Mouse (Mus musculus) frontal cortex, postnatal 25 days (tissue): ENCODE measurements around the gene Engase.

Experiments used
- DNase-seq, 2 experiments: peaks; one replicate each; pipeline ENCODE4 v3.0.0; 2022; ENCODE audit warnings: low spot score in 2 of 2

The Engase gene

GRCm38 (mm10) chr11:118486881-118487772 is 10.5 kb downstream of the Engase start:
- DNase-seq, result no peak

GRCm38 (mm10) chr11:118488191-118488906 is 11.7 kb downstream of the Engase start:
- no peak for DNase-seq

DNA sequence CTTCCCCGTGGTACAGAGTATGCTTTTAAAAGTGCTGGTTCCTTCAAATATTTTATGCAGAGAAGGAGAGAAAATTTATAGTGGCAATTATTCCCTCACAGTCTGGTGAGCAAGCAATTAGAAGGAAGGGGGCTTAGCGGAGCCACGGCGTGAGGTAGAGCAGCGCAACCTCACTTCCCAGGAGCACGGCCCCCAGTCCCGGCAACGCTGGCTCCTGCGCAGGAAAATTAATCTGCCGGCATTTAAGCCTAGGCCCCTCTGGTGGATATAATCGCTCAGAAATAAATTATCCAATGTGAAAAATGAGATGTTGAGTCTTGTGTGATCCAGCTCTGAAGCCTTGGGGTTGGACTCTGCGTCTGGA is 12.3 kb downstream of the Engase start:
- no peak for DNase-seq

DNA sequence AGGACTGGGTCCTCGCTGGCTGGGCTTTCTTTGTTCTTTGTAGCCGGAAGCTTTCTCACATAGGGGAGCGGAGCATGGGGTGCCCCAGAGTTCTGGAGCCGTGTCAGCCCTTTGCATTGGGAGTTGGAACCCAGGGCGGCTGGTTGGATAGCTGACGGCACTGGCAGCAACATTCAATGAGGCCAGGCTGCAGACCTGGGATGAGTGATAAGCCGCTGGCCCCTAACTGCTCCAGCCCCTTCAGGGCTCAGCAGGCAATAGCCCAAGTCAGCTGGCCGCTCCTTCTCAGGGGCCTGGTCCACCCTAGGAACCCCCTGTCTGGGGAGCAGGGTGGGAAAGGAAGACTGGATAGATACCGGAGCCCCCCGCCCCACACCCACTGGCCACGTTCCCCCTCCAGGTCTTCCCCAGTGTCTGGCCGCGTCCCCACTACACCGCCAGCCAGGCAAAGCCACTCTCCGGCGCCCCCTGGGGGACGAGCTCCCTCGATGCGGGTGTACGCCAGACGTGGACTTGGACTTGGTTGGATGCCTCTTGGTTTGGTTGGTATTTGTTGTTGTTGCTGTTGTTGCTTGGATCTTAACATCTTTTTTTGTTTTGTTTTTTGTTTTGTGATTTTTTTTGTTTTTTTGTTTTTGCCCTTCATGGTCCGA is 14.1 kb downstream of the Engase start:
- peak in 1 of 2 experiments; percentile 62 for DNase-seq

GRCm38 (mm10) chr11:118491230-118491629 is 14.6 kb downstream of the Engase start:
- DNase-seq, result no peak

DNA sequence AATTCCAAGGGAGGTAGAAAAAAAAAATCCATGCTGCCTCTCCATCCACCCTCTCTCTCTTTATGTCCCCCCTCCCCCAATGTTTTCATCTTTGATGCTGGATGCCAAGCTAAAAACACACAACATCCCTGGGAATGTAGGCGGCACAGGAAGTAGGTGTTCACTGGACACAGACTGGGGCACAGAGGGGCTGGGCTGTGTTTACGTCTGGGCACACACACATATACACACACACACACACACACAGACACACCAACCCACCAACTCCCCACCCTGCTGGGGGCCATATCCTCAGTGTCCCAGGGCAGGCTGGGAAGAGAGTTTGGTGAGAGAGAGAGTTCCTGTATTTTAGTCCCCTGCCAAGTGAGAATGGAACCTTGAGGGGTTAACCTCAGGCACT is 16.8 kb downstream of the Engase start:
- no peak for DNase-seq

- no peak for DNase-seq
Measured at GRCm38 (mm10) chr11:118494001-118494737, 17.5 kb downstream of the Engase start.

DNA sequence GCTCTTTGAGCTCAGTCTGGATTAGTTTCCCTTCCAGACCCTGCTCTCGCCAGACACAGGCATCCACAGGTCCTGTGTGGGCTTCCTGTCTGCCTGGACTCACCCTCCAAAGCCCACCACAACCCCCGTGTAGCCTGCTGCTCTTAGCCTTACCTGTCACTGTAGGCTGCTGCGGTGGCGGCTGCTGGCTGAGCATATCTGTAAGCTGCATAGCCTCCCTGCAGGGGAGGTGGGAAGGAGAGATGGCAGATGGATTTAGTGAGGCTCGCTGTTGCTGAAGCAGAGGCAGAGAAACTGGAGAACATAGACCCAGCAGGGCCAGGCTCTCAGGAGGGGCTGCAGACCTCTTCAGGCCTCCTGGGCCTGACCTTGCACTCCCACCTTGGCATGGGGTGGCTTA is 18.4 kb downstream of the Engase start:
- no peak for DNase-seq

GRCm38 (mm10) chr11:118496066-118496689 is 19.5 kb downstream of the Engase start:
- no peak for DNase-seq

DNA sequence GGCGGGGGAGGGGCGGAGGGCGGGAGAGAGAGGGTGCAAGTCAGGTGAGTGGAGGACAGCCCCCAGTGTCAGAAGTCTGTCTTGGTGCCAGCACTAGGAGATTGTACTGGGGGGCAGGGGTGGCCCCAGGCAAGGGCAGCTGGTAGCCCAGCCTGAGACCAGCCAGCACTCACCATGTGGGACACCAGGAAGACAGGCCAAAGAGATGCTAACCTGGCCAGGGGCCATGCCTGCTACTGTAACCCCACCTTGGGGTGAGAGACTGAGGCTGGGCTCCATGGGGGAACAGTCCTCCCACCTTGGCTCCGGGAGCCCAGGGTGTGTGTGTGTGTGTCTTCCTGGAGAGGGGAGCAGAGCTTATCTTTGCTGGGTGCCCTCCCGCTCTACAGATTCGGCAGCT is 26.4 kb downstream of the Engase start:
- no peak for DNase-seq

- DNase-seq, result no peak
Measured at GRCm38 (mm10) chr11:118503418-118504179, 27.0 kb downstream of the Engase start.

DNA sequence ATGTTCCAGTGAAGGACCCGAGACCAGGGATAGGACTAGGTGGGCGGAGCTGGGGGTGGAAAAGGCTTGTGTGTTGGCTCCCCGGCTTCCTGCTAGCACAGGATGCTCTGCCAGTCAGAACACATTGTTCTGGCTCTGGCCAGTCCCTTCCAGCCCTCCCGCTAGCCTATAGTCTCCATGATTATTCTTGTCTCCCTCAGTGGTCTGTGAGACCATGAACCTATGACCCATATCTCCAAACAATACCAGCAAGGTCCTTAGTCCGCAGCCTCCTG is 27.5 kb downstream of the Engase start:
- no peak for DNase-seq

GRCm38 (mm10) chr11:118507095-118507494 is 30.5 kb downstream of the Engase start:
- DNase-seq, result no peak

- DNase-seq, result peak; percentile 65 to 73
Measured at GRCm38 (mm10) chr11:118507904-118508303, 31.3 kb downstream of the Engase start.

DNA sequence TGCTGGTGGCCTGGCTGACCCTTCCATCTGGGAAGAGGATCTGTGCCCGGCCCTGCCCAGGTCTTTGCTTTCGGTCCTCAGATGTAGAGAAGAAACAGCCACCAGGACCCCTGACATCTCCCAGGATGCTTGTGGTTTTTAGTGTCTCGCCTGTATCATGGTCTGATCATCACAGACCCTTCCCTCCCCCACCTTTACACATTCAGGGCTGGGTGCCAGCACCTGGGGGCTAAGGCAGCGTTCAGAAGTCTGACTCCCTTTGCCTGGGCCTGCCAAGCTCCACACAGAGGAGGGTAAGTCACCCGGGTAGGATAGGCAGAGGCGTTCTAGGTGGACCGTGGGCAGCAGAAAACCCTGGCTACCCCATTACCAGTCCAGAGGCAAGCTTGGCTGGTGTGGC is 31.7 kb downstream of the Engase start:
- no peak for DNase-seq

GRCm38 (mm10) chr11:118511851-118512250 is 35.2 kb downstream of the Engase start:
- peak in 1 of 2 experiments; percentile 37 for DNase-seq

DNA sequence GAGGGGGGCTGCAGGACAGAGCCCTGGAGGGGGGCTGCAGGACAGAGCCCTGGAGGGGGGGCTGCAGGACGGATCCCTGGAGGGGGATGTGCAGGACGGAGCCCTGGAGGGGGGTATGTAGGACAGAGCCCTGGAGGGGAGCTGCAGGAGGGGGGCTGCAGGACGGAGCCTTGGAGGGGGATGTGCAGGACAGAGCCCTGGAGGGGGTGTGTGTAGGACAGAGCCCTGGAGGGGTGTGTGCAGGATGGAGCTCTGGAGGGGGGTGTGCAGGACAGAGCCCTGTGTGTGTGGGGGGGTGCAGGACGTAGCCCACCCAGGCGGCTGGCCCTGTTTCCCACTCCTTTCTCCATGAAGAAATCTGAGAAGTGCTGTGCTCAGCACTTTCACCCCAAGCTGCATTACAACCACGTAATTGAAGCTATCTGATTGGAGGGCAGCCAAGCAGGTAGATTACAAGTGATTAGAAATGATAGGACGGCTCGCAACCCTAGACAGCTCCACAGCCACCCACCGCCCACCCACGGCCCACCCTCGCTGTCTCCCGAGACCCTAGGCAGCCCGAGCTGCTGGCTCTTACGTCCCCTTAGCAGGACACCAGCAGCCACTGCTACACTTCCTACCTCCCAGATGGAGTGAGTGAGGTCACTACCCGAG is 35.8 kb downstream of the Engase start:
- DNase-seq, result no peak

GRCm38 (mm10) chr11:118517924-118518323 is 41.3 kb downstream of the Engase start:
- no peak for DNase-seq

DNA sequence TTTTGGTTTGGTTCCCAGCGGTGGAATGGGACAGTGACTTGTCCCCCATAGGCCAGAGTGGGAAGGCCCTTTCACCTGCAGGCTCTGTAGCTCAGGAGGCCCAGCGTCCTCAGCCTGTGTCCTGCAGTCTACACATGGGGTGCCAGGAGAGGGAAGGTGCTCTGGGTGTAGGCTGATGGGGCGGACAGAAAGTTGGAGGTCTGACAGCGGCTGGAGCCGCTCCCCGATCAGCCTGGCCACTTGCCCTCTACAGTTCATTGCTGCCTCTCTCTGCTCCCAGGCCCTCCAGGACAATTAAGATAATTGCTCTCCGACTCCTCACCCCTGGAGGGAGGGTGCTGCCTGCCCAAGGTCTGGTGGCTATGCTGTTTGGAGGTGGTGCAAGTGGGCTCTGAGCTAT is 42.1 kb downstream of the Engase start:
- no peak for DNase-seq

GRCm38 (mm10) chr11:118520251-118520650 is 43.6 kb downstream of the Engase start:
- DNase-seq, result no peak
